Mouse (Mus musculus): ENCODE data around the gene Zfp335.

- TF ChIP-seq EP300 (IDR thresholded peaks at IDR 0.05; ENCODE audit: low read depth), result no peak
- no peak for TF ChIP-seq CTCF (IDR thresholded peaks at IDR 0.05; ENCODE audit: low read depth)
These were observed 1.3 kb upstream of the Zfp335 start for GRCm38 (mm10) chr2:164912749-164913427.
